ENCODE assay signal across 17 mouse cellular contexts in genomic region chr10:56841486-56841885, GRCm38 (mm10).
DNase-seq lines count a peak whose midpoint lies in the region; ATAC-seq and TF ChIP-seq lines count a peak whose summit lies in the region.
"Had no signal": no experiment of that assay in that cellular context is flagged by ENCODE, and none has a peak within 500 bp of the region (broad histone marks: within the 10 kb centered on the region; RNA-seq: fewer than 3 reads in every experiment).

No protein-coding gene starts in this region.

- no peak overlapping the region for H3K4me3 ChIP-seq in hindbrain, postnatal 0 days (ENCODE audit: low read length)
- no peak overlapping the region for H3K4me3 ChIP-seq in hindbrain, embryonic 13.5 days
- no peak overlapping the region for H3K4me3 ChIP-seq in midbrain, embryonic 15.5 days
- no peak overlapping the region for H3K4me3 ChIP-seq in midbrain, embryonic 13.5 days (replicated peaks)
- H3K4me3 ChIP-seq: embryonic facial prominence, embryonic 15.5 days; forebrain, embryonic 15.5 days; heart, embryonic 10.5 days; hindbrain, embryonic 12.5 days; intestine, embryonic 15.5 days had no signal

- no peak overlapping the region for H3K27ac ChIP-seq in hindbrain, postnatal 0 days
- no peak overlapping the region for H3K27ac ChIP-seq in hindbrain, embryonic 13.5 days
- H3K27ac ChIP-seq in midbrain, embryonic 15.5 days, result no peak overlapping the region
- no peak overlapping the region for H3K27ac ChIP-seq in midbrain, embryonic 13.5 days
- H3K27ac ChIP-seq: embryonic facial prominence, embryonic 15.5 days; forebrain, embryonic 15.5 days; heart, embryonic 10.5 days; hindbrain, embryonic 12.5 days; intestine, embryonic 15.5 days had no signal

- no peak for TF ChIP-seq CTCF in hindbrain, postnatal 0 days (IDR thresholded peaks at IDR 0.05; ENCODE audit: low read depth)

- no peaks in the 10 kb centered on the region for H3K36me3 ChIP-seq in hindbrain, postnatal 0 days (ENCODE audit: insufficient read depth, low read length)
- H3K36me3 ChIP-seq in hindbrain, embryonic 13.5 days, result no peaks in the 10 kb centered on the region
- H3K36me3 ChIP-seq in midbrain, embryonic 15.5 days (replicated peaks), result no peaks in the 10 kb centered on the region
- no peaks in the 10 kb centered on the region for H3K36me3 ChIP-seq in midbrain, embryonic 13.5 days
- H3K36me3 ChIP-seq: embryonic facial prominence, embryonic 15.5 days; forebrain, embryonic 15.5 days; heart, embryonic 10.5 days; hindbrain, embryonic 12.5 days; intestine, embryonic 15.5 days had no signal

- no peak overlapping the region for H3K4me2 ChIP-seq in hindbrain, postnatal 0 days (ENCODE audit: low read depth, low read length)
- no peak overlapping the region for H3K4me2 ChIP-seq in hindbrain, embryonic 13.5 days
- no peak overlapping the region for H3K4me2 ChIP-seq in midbrain, embryonic 15.5 days
- H3K4me2 ChIP-seq in midbrain, embryonic 13.5 days (replicated peaks), result no peak overlapping the region
- H3K4me2 ChIP-seq: embryonic facial prominence, embryonic 15.5 days; forebrain, embryonic 15.5 days; hindbrain, embryonic 12.5 days; intestine, embryonic 15.5 days had no signal

- 0 out of 2 replicates have a peak, but pooled peaks cover 4% of the 10 kb centered on the region for H3K4me1 ChIP-seq in hindbrain, postnatal 0 days (ENCODE audit: insufficient read depth, low read length)
- H3K4me1 ChIP-seq in hindbrain, embryonic 13.5 days (replicated peaks), result 0 out of 2 replicates have a peak, but pooled peaks cover 5% of the 10 kb centered on the region
- peaks cover 4% of the 10 kb centered on the region; the same call in 1 of the 2 replicates for H3K4me1 ChIP-seq in midbrain, embryonic 15.5 days
- no peaks in the 10 kb centered on the region for H3K4me1 ChIP-seq in midbrain, embryonic 13.5 days (replicated peaks)
- H3K4me1 ChIP-seq: heart, embryonic 10.5 days; hindbrain, embryonic 12.5 days; intestine, embryonic 15.5 days had no signal

- 46% methylated on average over 8 of the region's 8 CpGs for WGBS in hindbrain, postnatal 0 days
- WGBS in hindbrain, embryonic 13.5 days, result 46% methylated on average over 8 of the region's 8 CpGs
- 39% methylated on average over 8 of the region's 8 CpGs for WGBS in midbrain, embryonic 15.5 days
- WGBS in midbrain, embryonic 13.5 days, result 48% methylated on average over 8 of the region's 8 CpGs

- no peaks in the 10 kb centered on the region for H3K27me3 ChIP-seq in hindbrain, postnatal 0 days (ENCODE audit: insufficient read depth, low read length)
- no peaks in the 10 kb centered on the region for H3K27me3 ChIP-seq in hindbrain, embryonic 13.5 days
- H3K27me3 ChIP-seq in midbrain, embryonic 15.5 days (replicated peaks), result no peaks in the 10 kb centered on the region
- H3K27me3 ChIP-seq in midbrain, embryonic 13.5 days, result no peaks in the 10 kb centered on the region
- H3K27me3 ChIP-seq: CH12.LX; embryonic facial prominence, embryonic 15.5 days; forebrain, embryonic 15.5 days; hindbrain, embryonic 12.5 days; intestine, embryonic 15.5 days; Patski had no signal

- DNase-seq in hindbrain, postnatal 0 days (ENCODE audit: low spot score), result peak; percentile 4
- peak; percentile 23 for DNase-seq in adrenal gland, adult 8-10 months
- peak; percentile 4 for DNase-seq in adrenal gland, postnatal 25 days
- DNase-seq in frontal cortex, postnatal 14 days (ENCODE audit: low spot score in 2 of 2), result no peak
- no peak for DNase-seq in spleen, postnatal 36 days (ENCODE audit: low spot score in 2 of 2)
- DNase-seq: cerebellum, adult 9-11 months had no signal

- no peaks in the 10 kb centered on the region for H3K9me3 ChIP-seq in hindbrain, postnatal 0 days (ENCODE audit: low read length)
- H3K9me3 ChIP-seq in hindbrain, embryonic 13.5 days, result no peaks in the 10 kb centered on the region
- H3K9me3 ChIP-seq in midbrain, embryonic 15.5 days, result no peaks in the 10 kb centered on the region
- no peaks in the 10 kb centered on the region for H3K9me3 ChIP-seq in midbrain, embryonic 13.5 days
- H3K9me3 ChIP-seq: embryonic facial prominence, embryonic 15.5 days; forebrain, embryonic 15.5 days; heart, embryonic 10.5 days; hindbrain, embryonic 12.5 days; intestine, embryonic 15.5 days had no signal

- ATAC-seq in hindbrain, postnatal 0 days, result no peak
- ATAC-seq in hindbrain, embryonic 13.5 days (ENCODE audit: low FRiP score), result no peak
- ATAC-seq in midbrain, embryonic 15.5 days (replicated peaks), result 0 out of 2 replicates have a peak, but pooled peaks have one; percentile 32
- ATAC-seq in midbrain, embryonic 13.5 days, result no peak
- ATAC-seq: activated CD4-positive, CD25-positive, alpha-beta regulatory T cell, adult 4 months; forebrain, embryonic 15.5 days; intestine, embryonic 15.5 days; Patski had no signal

- H3K9ac ChIP-seq in hindbrain, postnatal 0 days (replicated peaks; ENCODE audit: low read length), result no peak overlapping the region
- no peak overlapping the region; the same call in 1 of the 2 replicates for H3K9ac ChIP-seq in hindbrain, embryonic 13.5 days
- H3K9ac ChIP-seq in midbrain, embryonic 15.5 days, result no peak overlapping the region
- no peak overlapping the region for H3K9ac ChIP-seq in midbrain, embryonic 13.5 days (replicated peaks)
- H3K9ac ChIP-seq: embryonic facial prominence, embryonic 15.5 days; forebrain, embryonic 15.5 days; hindbrain, embryonic 12.5 days; intestine, embryonic 15.5 days had no signal

Comparison
In these comparisons a context has a peak if more than half of its experiments do, and no peak if none do; other contexts are left out.
1. DNase-seq: peak in hindbrain, postnatal 0 days (single experiment), adrenal gland, adult 8-10 months (single experiment) and adrenal gland, postnatal 25 days (single experiment); none in frontal cortex, postnatal 14 days (0 of 2) and spleen, postnatal 36 days (0 of 2).